Mouse (Mus musculus): ENCODE measurements around the gene Hadhb.

GRCm38 (mm10) chr5:30119163-30119562 is 35.9 kb upstream of the Hadhb start:
- TF ChIP-seq CTCF (IDR thresholded peaks at IDR 0.05; ENCODE audit: low read depth) (no peak), EP300 (IDR thresholded peaks at IDR 0.05; ENCODE audit: low read depth) (no peak)

All from heart, postnatal 0 days (tissue).